Comparison of ENCODE assay signal across 23 mouse cellular contexts in the genomic region with DNA sequence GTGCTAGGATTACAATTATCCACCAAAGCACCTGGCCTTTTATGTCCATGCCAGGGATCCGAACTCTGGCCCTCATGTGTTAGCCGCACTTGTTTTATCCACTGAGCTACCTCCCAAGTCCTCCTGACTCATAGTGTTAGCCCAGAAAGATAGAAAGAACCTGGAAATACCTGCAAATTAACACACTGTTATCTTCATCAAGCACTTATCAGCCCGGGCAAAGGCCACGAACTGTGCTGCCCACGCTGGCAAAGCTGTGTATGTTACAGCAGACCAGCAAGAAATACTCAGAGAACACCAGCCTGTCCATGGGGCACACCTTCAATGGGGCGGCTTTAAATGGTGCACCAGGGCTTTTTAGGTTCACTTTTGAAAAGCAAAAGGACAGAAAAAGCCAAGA.
"Had no signal": no experiment of that assay in that cellular context is flagged by ENCODE, and none has a peak within 500 bp of the region (broad histone marks: within the 10 kb centered on the region; RNA-seq: fewer than 3 reads in every experiment).

No protein-coding gene starts in this region.

- H3K9ac ChIP-seq: heart, embryonic 13.5 days; heart, embryonic 15.5 days; hindbrain, embryonic 13.5 days; hindbrain, embryonic 15.5 days; limb, embryonic 12.5 days; liver, embryonic 13.5 days had no signal

- H3K36me3 ChIP-seq: hindbrain, embryonic 15.5 days had no signal

- H3K27me3 ChIP-seq: heart, embryonic 13.5 days; heart, embryonic 15.5 days; hindbrain, embryonic 15.5 days; limb, embryonic 12.5 days; liver, embryonic 13.5 days had no signal

- H3K4me3 ChIP-seq: heart, adult 2 months; heart, embryonic 13.5 days; heart, embryonic 15.5 days; hindbrain, embryonic 13.5 days; hindbrain, embryonic 15.5 days; layer of hippocampus, adult 2 months; left cerebral cortex, adult 2 months; limb, embryonic 10.5 days; limb, embryonic 12.5 days; liver, embryonic 13.5 days had no signal

- H3K4me1 ChIP-seq: heart, embryonic 13.5 days; heart, embryonic 15.5 days; hindbrain, embryonic 13.5 days; hindbrain, embryonic 15.5 days; liver, embryonic 13.5 days had no signal

- DNase-seq: gastrocnemius, postnatal 14 days; gastrocnemius, postnatal 36 days; heart, adult 11 months; heart, adult 2 months; heart, postnatal 14 days; heart, postnatal 36 days; kidney, adult 18-20 months; kidney, adult 8-10 months; kidney, postnatal 10 days; kidney, postnatal 25 days; kidney, postnatal 4 days; liver; liver, embryonic 13.5 days had no signal

- H3K9me3 ChIP-seq: heart, embryonic 13.5 days; heart, embryonic 15.5 days; hindbrain, embryonic 13.5 days; hindbrain, embryonic 15.5 days; limb, embryonic 10.5 days; limb, embryonic 12.5 days; liver, embryonic 13.5 days had no signal

- ATAC-seq: hindbrain, postnatal 0 days had no signal

- H3K27ac ChIP-seq: heart, adult 2 months; heart, embryonic 13.5 days; heart, embryonic 15.5 days; hindbrain, embryonic 13.5 days; hindbrain, embryonic 15.5 days; hindbrain, postnatal 0 days; layer of hippocampus, adult 2 months; left cerebral cortex, adult 2 months; limb, embryonic 10.5 days; limb, embryonic 12.5 days; liver, embryonic 13.5 days had no signal

- H3K4me2 ChIP-seq: heart, embryonic 11.5 days; heart, embryonic 13.5 days; heart, embryonic 15.5 days; hindbrain, embryonic 13.5 days; hindbrain, embryonic 15.5 days; limb, embryonic 12.5 days; liver, embryonic 13.5 days had no signal
